Mouse (Mus musculus): ENCODE results near the gene Armc12.

The Armc12 gene

DNA sequence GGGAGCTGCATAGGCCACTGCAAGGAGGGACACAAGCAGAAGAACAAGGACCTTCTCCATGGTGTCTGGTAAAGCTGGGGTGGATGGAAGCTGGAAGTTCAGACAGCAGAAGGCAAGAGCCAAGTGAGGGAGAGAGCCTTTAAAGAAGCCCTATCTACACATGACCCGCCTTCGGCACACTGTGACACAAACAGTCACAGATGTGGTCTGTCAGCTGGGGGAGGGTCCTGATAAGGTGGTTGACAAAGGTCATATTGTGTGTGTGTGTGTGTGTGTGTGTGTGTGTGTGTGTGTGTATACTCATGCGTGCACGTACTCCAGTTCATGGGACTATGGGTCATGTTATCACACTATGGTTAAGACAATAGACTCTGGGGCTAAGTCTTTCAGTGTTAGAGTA, 30.0 kb downstream of the Armc12 start, which contains the start of gene Clps:
Gene Clps (minus strand): TSS at position 169 of the 400 bp plus-strand sequence.
- in situ Hi-C loops (cut with MboI; ENCODE audit: low pct_unique_long_range_greater_than_20kb in 1 of 2, low sequenced_read_pairs in 2 of 2, unreplicated experiment in 1 of 2) = no loop called here

DNA sequence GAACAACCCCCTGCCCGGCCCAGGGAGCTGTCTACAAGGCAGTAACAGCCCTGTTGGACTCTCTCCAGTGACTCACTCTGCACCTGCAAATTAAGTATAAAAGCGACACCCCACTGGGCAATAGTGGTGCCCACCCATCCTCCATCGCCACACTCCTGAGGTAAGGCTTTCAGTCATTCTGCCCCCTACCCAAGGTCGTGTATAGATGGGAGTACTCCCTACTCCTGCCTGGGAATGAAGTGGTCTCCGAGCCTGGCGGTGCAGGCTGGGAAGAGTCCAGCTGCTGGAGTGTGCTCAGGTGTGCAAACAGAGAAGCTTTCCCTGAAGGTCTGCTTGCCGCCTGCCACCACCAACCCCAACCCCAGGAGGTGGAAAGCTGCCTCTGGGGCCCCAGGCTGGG, 31.0 kb downstream of the Armc12 start:
- in situ Hi-C loops (cut with MboI; ENCODE audit: low pct_unique_long_range_greater_than_20kb in 1 of 2, low sequenced_read_pairs in 2 of 2, unreplicated experiment in 1 of 2) = no loop called here

DNA sequence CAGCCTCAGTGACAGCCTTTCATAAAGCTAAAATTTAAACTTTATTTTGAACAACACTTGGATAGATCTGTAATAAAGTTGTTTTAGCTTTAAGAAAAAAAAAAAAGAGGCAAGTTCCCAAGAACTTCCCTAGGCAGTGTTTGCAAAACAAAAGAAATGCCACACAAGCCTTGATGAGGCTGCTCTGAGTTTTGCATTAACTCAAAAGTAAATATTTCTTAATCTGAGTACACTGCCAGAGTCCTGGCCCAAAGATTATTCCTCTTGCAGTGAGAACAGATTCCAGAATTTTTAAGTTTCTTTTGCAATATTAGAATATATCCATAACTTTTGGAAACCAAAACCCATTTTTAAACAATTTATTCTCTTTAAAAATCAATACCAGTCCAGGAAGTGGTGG, 34.6 kb downstream of the Armc12 start:
- in situ Hi-C loops (cut with MboI; ENCODE audit: low pct_unique_long_range_greater_than_20kb in 1 of 2, low sequenced_read_pairs in 2 of 2, unreplicated experiment in 1 of 2) = no loop called here

DNA sequence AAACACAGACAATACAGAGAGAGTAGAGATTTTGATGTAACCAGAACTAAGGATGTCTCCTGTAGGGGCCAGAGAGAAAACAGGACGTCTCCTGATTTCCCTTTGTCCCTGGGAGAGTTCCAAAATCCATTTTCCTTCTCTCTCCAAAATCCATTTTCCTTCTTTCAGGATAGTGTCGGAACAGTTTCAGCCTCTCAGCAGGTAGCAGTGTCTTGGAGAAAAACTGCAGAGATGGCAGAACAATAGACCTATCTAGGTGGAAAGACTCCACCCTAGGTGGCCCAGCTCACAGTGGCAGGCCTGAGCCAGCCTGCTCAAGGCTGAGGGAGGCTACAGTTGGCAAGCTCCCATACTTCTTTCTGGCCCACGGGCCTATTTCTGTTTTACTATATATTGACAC, 36.9 kb downstream of the Armc12 start:
- in situ Hi-C loops (cut with MboI; ENCODE audit: low pct_unique_long_range_greater_than_20kb in 1 of 2, low sequenced_read_pairs in 2 of 2, unreplicated experiment in 1 of 2) = no loop called here

DNA sequence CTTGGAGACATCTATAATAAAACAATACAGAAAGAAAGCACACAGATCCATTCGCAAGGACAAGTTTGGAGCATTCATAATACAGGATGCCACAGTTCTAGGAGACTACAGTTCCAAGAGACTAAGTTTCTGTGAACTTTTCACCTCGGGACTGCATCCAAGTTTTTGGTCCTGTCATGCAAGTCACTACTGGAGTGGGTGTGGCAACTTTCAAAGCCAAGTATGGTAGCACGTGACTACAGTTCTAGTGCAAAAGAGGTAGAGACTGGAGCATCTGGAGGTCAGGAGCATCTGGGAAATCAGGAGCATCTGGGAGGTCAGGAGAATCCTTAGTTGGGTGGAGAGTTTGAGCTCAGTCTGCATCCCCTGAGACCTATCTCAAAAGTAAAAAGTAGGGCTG, 41.3 kb downstream of the Armc12 start:
- in situ Hi-C loops (cut with MboI; ENCODE audit: low pct_unique_long_range_greater_than_20kb in 1 of 2, low sequenced_read_pairs in 2 of 2, unreplicated experiment in 1 of 2) = no loop called here

DNA sequence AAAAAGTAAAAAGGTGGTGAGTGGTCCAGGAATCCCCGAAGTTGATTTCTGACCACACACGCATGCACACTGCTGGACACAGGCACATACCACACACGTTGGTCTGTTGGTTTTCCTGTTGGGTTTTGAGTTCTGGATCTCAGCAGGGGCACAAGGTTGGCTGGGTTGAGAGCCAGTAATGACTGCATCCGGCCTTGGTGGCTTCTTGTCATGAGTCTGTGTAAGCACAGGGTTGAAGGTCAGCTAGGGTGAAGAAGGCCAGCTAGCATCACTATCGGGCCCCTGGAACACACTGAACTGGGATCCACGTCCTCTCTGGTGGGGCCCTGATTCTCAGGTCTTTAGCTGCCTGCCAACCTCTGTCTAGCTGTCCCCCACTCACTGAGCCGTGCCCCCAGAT, 41.9 kb downstream of the Armc12 start:
- in situ Hi-C loops (cut with MboI; ENCODE audit: low pct_unique_long_range_greater_than_20kb in 1 of 2, low sequenced_read_pairs in 2 of 2, unreplicated experiment in 1 of 2) = no loop called here

DNA sequence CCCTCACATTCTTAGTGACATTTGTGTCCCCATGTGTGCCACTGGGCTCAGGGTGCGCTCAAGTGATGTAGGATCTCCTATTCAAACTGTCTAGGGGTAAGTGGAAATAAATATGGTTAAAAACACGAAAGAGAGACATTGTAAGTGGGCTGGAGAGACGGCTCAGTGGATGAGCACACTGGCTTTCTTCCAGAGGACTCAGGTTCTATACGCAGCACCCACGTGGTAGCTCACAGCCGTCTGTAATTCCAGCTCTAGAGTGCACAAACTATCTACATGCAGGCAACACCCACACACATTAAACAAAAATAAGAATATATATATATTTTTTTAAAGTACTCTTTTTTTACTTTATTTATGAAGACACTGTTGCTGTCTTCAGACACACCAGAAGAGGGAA, 42.3 kb downstream of the Armc12 start:
- in situ Hi-C loops (cut with MboI; ENCODE audit: low pct_unique_long_range_greater_than_20kb in 1 of 2, low sequenced_read_pairs in 2 of 2, unreplicated experiment in 1 of 2) = no loop called here

DNA sequence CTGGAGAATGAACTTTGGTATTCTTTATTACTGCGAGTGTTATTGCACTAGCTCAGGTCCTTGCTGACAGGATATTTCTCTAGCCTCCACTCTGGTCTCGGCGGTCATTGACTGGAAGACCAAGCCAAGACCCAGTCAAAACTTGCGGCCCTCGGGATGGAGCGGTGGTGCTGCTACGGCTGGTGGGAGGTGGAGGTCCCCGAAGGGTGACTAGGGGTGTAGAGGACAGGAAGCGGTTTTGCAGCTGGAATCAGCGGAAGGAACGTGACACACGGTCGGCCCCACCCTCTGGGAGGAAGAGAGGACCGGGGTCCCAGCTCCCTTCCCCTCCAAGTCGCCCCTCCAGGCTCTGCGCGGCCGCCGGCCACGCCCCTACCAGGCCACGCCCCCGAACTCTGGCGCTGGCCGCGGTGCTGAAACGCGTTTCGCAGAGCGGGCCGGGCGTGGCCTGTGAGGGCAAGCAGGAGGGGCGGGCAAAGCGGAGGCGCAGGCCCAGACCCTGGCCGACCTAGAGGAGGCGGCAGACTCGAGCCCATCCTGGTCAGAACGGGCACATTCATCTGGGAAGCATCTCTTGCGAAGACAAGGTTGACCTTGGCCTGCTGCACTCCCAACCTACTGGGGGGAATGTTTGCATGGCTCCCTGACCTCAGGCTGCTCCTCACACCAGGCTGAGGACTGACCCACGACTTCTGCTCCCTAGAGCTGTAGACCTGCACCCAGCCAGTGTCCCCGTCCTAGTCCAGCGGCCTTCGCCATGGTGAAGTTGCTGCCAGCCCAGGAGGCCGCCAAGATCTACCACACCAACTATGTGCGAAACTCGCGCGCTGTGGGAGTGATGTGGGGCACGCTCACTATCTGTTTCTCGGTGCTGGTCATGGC, 44.9 kb downstream of the Armc12 start, which contains the start of gene Lhfpl5:
Gene Lhfpl5 (plus strand): TSS at position 398 of the 882 bp plus-strand sequence.
- in situ Hi-C loops (cut with MboI; ENCODE audit: low pct_unique_long_range_greater_than_20kb in 1 of 2, low sequenced_read_pairs in 2 of 2, unreplicated experiment in 1 of 2) = no loop called here

DNA sequence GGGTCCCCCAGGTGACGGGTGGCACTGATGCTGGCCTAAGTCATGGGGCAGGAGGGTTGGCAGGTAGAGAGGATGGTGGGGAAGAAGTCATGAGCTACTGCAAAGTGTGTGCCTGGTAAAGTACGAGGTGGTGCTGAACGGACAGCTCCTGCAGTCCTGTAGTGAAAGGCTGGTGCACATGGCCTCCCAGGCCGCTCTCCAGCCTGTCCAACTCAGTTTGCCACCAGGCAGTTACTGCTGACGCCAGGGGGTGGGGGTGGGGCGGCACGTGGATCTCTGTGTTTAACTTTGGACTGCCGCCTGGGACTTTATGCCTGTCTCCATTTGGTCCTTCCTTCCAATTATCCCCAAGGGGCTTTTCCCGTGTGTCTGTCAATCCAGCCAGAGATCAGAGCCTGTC, 49.8 kb downstream of the Armc12 start:
- in situ Hi-C loops (cut with MboI; ENCODE audit: low pct_unique_long_range_greater_than_20kb in 1 of 2, low sequenced_read_pairs in 2 of 2, unreplicated experiment in 1 of 2) = no loop called here

DNA sequence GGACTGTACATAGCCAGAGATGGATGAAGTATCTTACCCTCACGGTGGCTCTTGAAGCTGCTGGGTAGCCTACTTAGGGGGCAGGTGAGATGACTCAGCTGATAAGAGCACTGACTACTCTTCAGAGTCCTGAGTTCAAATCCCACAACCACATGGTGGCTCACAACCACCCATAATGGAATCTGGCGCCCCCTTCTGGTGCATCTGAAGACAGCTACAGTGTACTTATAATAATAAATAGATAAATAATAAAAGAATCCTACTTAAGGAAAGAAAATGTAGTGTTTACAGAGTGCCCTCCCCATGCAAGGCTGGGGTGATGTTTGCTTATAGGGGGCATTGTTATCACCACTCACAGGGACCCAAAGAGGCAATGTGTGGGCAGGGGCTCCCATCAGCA, 50.5 kb downstream of the Armc12 start:
- in situ Hi-C loops (cut with MboI; ENCODE audit: low pct_unique_long_range_greater_than_20kb in 1 of 2, low sequenced_read_pairs in 2 of 2, unreplicated experiment in 1 of 2) = no loop called here

DNA sequence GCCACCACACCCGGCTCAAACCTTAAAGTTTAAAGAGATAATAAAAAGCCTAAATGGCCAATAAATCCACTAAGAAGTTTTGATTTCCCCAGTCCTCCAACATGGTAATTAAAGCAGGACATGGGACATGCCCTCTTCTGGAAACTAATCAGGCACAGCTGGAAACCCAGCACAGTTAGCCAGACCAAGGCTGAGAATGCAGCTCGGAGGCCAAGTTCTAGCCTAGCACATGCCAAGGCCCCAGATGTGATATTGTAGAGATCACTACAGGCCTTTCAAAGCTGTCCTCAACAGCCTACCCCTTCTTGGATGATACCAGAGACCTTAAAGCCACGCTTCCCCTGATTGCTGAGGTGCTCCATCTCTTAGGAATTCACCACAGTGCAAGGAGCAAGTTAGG, 55.9 kb downstream of the Armc12 start:
- in situ Hi-C loops (cut with MboI; ENCODE audit: low pct_unique_long_range_greater_than_20kb in 1 of 2, low sequenced_read_pairs in 2 of 2, unreplicated experiment in 1 of 2) = no loop called here

DNA sequence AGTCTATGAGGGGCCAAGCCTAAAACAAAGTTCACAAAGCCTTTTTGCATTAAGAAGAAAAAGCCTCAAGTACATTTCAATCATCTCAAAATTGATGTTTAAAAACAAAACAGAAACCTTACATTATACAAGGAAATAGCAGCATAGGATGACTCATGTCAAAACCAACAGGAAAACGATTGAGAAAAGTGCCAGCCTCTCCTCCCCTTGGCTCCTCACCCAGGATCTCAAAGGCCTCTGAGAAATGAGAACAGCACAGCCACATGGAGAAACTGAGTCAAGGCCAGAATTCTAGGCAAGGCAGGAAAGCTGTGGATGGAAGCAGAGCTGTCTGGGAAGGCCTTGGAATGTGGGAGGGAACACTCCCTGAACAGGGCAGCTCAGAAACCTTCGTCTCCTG, 58.0 kb downstream of the Armc12 start:
- in situ Hi-C loops (cut with MboI; ENCODE audit: low pct_unique_long_range_greater_than_20kb in 1 of 2, low sequenced_read_pairs in 2 of 2, unreplicated experiment in 1 of 2) = no loop called here
